Mouse (Mus musculus): ENCODE measurements at regions not wholly inside any gene's neighbourhood (a gene's known extent, or its start where the extent isn't known, plus 50 kb on each side); places are given as distances from the start of the nearest gene placed in this dataset.

DNA sequence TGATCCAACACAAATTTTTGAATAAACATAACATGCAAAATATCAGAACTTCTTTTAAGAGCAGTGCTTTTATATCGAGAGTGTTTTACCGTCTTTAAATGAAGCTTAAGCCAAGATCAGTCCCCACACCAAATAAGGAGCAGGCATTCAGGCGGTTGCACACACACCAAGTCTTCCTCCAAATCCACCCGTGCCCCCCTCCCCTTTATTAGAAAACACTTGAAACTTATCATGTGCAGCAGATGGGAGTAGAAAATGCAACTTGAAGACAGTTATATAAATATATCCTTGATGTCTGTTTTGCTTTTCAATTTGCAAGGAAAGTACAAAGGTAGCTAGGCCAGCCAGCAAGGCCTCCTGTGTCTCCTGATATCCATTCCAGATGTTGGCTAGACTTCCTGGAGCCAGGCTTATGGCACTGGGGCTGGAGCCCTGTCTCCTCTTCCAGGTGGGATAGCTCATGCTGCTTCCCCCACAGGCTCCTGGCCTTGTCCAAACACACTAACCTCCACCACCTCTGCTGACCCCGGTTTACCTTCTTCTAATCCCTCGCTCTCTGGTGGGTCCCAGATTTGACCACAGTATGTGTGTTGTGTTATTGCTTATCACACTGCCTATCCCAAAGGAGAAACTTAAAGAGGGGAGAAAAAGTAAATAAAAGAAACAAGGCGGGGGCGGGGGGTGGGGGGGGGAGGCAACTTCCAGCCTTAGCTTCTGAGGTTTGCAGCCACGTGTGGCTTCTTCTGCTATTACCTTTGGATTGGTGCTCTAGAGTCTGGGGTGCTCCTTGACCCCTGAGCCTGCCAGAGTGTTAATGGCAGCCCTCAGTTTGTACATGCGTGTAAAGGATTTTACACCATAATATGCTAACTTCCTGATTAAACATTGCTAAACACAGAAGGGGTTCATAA lies 437.0 kb upstream of the Id2 start:
- Histone ChIP-seq H3K4me3 (replicated peaks; ENCODE audit: insufficient read depth, low read depth, low read length) (no peak overlapping the region), H3K4me1 (ENCODE audit: control insufficient read depth, insufficient read depth, low read length) (no peaks in the 10 kb centered on the region), H3K27me3 (ENCODE audit: control insufficient read depth, insufficient read depth, low read length) (no peaks in the 10 kb centered on the region), H3K27ac (ENCODE audit: insufficient read depth, low read length) (no peak overlapping the region)
- TF ChIP-seq POLR2A (IDR thresholded peaks at IDR 0.05; ENCODE audit: borderline replicate concordance, insufficient read depth, low read length) (no peak), CTCF (IDR thresholded peaks at IDR 0.05; ENCODE audit: borderline replicate concordance, insufficient read depth, low read depth, low read length) (no peak)
- no peak for DNase-seq
- 93% methylated on average over 10 of the region's 10 CpGs for WGBS

DNA sequence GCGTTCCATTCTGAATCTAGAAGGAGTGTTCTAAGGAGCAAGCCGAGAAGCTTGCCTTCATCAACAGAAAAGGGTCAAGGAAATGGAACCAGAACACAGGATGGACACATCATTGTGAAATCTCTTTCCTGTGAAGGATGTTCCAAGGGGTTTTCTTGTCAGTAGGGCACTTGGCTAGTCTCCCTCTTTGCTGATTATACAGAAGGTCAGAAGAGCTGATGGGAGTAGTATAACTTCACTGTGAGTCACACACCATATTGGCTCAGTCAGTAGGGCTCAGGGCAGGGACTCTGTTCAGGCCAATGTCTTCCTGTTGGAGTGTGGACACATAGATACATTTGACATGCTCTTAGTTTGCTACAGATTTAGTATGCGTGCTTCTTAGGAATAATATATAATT lies 433.5 kb upstream of the Id2 start:
- H3K27me3 ChIP-seq (ENCODE audit: control insufficient read depth, insufficient read depth, low read length) = no peaks in the 10 kb centered on the region
- DNase-seq = no peak
- H3K4me1 ChIP-seq (ENCODE audit: control insufficient read depth, insufficient read depth, low read length) = no peaks in the 10 kb centered on the region
- H3K4me3 ChIP-seq (replicated peaks; ENCODE audit: insufficient read depth, low read depth, low read length) = no peak overlapping the region
- WGBS = 94% methylated on average over 3 of the region's 3 CpGs
- no peak overlapping the region for H3K27ac ChIP-seq (ENCODE audit: insufficient read depth, low read length)
- TF ChIP-seq POLR2A (IDR thresholded peaks at IDR 0.05; ENCODE audit: borderline replicate concordance, insufficient read depth, low read length) (no peak), CTCF (IDR thresholded peaks at IDR 0.05; ENCODE audit: borderline replicate concordance, insufficient read depth, low read depth, low read length) (no peak)

DNA sequence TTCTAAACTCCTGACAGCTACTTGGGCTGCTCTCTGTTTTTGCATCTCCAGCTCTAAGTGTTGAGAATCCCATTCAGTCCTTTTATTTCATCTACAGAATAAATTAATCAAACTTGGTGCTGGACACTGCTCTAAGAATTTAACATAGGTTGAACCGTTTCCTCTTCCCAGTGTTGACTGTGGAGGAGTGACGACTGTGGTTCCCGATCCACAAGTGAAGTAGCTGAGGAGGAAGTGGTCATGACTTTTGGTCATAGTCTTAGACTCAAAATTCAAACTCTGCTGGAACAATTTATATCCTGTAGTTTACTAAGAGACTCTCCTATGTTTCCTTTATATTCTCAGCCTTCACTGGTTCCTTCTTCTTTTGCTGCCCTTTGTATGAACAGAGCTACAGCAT lies 432.6 kb upstream of the Id2 start:
- no peak for TF ChIP-seq POLR2A (IDR thresholded peaks at IDR 0.05; ENCODE audit: borderline replicate concordance, insufficient read depth, low read length)
- TF ChIP-seq CTCF (IDR thresholded peaks at IDR 0.05; ENCODE audit: borderline replicate concordance, insufficient read depth, low read depth, low read length) = no peak
- Histone ChIP-seq H3K27ac (ENCODE audit: insufficient read depth, low read length) (no peak overlapping the region), H3K27me3 (ENCODE audit: control insufficient read depth, insufficient read depth, low read length) (no peaks in the 10 kb centered on the region; the same call in 1 of the 2 replicates), H3K4me1 (ENCODE audit: control insufficient read depth, insufficient read depth, low read length) (no peaks in the 10 kb centered on the region), H3K4me3 (replicated peaks; ENCODE audit: insufficient read depth, low read depth, low read length) (no peak overlapping the region)
- WGBS = 96% methylated on average over 3 of the region's 3 CpGs
- no peak for DNase-seq

DNA sequence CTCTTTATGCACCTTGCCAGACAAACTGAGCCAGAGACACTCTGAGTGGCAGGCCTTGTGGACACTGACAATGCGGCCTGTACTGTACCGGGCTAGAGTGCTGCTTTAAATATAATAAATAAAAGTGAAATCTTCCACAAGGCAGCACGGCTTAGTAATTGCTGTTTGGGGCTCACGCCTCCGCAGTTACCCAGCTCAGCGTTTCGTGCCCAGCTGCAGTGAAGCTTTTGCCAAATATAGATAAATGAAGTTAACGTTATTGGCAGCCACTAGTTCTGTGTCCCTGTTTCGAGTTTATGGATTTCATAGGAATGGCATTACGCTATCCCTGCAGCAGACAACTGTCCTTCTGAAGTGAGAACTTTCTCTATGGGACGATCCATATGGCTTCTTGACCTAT lies 429.7 kb upstream of the Id2 start:
- no peaks in the 10 kb centered on the region; the same call in 1 of the 2 replicates for H3K27me3 ChIP-seq (ENCODE audit: control insufficient read depth, insufficient read depth, low read length)
- H3K4me1 ChIP-seq (ENCODE audit: control insufficient read depth, insufficient read depth, low read length) = no peaks in the 10 kb centered on the region
- TF ChIP-seq POLR2A (IDR thresholded peaks at IDR 0.05; ENCODE audit: borderline replicate concordance, insufficient read depth, low read length) (no peak), CTCF (IDR thresholded peaks at IDR 0.05; ENCODE audit: borderline replicate concordance, insufficient read depth, low read depth, low read length) (no peak)
- no peak overlapping the region for H3K4me3 ChIP-seq (replicated peaks; ENCODE audit: insufficient read depth, low read depth, low read length)
- DNase-seq = no peak
- no peak overlapping the region for H3K27ac ChIP-seq (ENCODE audit: insufficient read depth, low read length)
- WGBS = 80% methylated on average over 11 of the region's 11 CpGs

DNA sequence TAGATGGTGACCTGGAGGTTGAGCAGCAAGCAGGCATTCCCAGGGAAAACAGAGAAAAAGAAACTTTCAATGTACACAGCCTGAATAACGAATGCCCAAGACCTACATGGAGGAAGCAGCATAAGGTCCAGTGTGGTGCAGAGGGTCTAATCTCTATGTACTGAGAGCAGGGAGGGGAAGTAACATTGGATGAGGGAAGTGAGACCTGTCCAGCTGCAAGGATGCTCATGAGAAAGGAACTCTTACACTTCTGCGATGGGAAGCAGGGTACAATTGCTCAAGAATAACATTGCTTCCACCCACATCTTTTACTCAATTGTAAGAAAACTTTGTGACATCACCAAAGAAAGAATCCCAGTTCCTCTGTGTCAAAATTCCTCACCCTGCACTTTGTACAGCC lies 419.8 kb upstream of the Id2 start:
- WGBS = 92% methylated on average over 2 of the region's 2 CpGs
- H3K4me3 ChIP-seq (replicated peaks; ENCODE audit: insufficient read depth, low read depth, low read length) = no peak overlapping the region
- H3K27me3 ChIP-seq (ENCODE audit: control insufficient read depth, insufficient read depth, low read length) = no peaks in the 10 kb centered on the region
- H3K4me1 ChIP-seq (ENCODE audit: control insufficient read depth, insufficient read depth, low read length) = no peaks in the 10 kb centered on the region
- no peak overlapping the region for H3K27ac ChIP-seq (ENCODE audit: insufficient read depth, low read length)
- TF ChIP-seq POLR2A (IDR thresholded peaks at IDR 0.05; ENCODE audit: borderline replicate concordance, insufficient read depth, low read length) (no peak), CTCF (IDR thresholded peaks at IDR 0.05; ENCODE audit: borderline replicate concordance, insufficient read depth, low read depth, low read length) (no peak)
- no peak for DNase-seq

DNA sequence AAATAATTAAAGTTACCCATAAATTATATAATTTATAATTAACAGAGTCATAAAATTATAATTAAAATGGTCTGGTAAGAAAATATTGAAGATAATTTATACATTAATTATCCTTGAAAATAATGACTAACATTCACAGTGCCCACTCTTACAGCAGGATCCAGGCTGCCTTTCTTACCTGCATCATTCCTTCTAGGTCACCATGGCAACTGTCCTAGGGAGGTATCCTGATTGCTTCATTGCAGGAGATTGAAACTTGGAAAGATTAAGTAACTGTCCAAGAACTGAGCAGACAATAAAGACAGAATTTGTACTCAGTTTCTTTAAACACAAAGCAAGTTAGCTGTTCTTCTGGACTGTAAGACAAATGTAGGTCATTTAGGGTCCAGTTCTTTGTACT lies 416.7 kb upstream of the Id2 start:
- Histone ChIP-seq H3K4me3 (replicated peaks; ENCODE audit: insufficient read depth, low read depth, low read length) (no peak overlapping the region), H3K27me3 (ENCODE audit: control insufficient read depth, insufficient read depth, low read length) (no peaks in the 10 kb centered on the region), H3K27ac (ENCODE audit: insufficient read depth, low read length) (no peak overlapping the region), H3K4me1 (ENCODE audit: control insufficient read depth, insufficient read depth, low read length) (no peaks in the 10 kb centered on the region)
- DNase-seq = no peak
- no peak for TF ChIP-seq POLR2A (IDR thresholded peaks at IDR 0.05; ENCODE audit: borderline replicate concordance, insufficient read depth, low read length)
- TF ChIP-seq CTCF (IDR thresholded peaks at IDR 0.05; ENCODE audit: borderline replicate concordance, insufficient read depth, low read depth, low read length) = no peak

DNA sequence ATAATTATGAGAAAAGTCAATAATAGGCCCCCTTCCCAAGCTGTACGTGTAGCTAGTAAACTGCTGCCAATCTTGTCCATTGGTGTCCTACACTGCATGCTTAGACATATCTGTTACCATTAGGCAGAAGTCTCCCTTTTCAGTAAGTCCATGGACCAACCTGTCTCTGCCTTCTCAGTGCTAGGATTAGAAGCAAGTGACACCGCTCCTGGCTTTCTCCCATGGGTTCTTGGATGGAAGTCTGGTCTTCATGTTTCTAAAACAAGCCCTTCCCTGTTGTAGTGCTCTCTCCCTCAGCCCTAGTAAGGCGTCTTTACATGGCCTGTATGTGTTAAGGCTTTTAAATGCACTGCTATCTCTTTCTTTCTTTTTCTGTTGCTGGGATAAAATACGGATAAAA lies 412.7 kb upstream of the Id2 start:
- no peaks in the 10 kb centered on the region for H3K4me1 ChIP-seq (ENCODE audit: control insufficient read depth, insufficient read depth, low read length)
- H3K27ac ChIP-seq (ENCODE audit: insufficient read depth, low read length) = no peak overlapping the region
- DNase-seq = no peak
- TF ChIP-seq CTCF (IDR thresholded peaks at IDR 0.05; ENCODE audit: borderline replicate concordance, insufficient read depth, low read depth, low read length) (no peak), POLR2A (IDR thresholded peaks at IDR 0.05; ENCODE audit: borderline replicate concordance, insufficient read depth, low read length) (no peak)
- no peaks in the 10 kb centered on the region for H3K27me3 ChIP-seq (ENCODE audit: control insufficient read depth, insufficient read depth, low read length)
- 94% methylated on average over 4 of the region's 4 CpGs for WGBS
- H3K4me3 ChIP-seq (replicated peaks; ENCODE audit: insufficient read depth, low read depth, low read length) = no peak overlapping the region

DNA sequence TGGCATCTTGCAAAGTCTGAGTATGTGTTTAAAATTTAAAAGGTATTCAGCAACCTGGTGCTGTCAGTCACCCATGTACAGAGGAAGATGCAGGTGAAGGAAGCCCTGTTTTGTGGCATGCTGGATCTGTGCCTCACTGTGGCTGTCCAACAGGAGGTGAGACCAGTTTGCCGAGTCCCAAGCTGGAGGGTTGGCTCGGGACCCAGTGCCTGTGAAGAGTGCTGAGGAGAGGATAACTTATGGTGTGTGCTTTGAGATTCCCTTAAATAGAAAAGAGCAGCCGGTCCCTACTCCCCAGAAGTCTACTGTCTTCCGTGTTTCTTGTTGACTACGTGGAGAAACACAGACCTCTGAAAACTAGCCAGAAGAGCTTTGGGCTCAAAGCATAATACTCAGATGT lies 396.3 kb upstream of the Id2 start:
- TF ChIP-seq POLR2A (IDR thresholded peaks at IDR 0.05; ENCODE audit: borderline replicate concordance, insufficient read depth, low read length) (no peak), CTCF (IDR thresholded peaks at IDR 0.05; ENCODE audit: borderline replicate concordance, insufficient read depth, low read depth, low read length) (0 out of 2 replicates have a peak, but pooled peaks have one; percentile 11)
- 13% methylated on average over 5 of the region's 5 CpGs for WGBS
- Histone ChIP-seq H3K27me3 (ENCODE audit: control insufficient read depth, insufficient read depth, low read length) (no peaks in the 10 kb centered on the region), H3K27ac (ENCODE audit: insufficient read depth, low read length) (no peak overlapping the region), H3K4me3 (replicated peaks; ENCODE audit: insufficient read depth, low read depth, low read length) (no peak overlapping the region), H3K4me1 (ENCODE audit: control insufficient read depth, insufficient read depth, low read length) (0 out of 2 replicates have a peak, but pooled peaks cover 3% of the 10 kb centered on the region)
- DNase-seq = peak; percentile 57 to 76
